Mouse (Mus musculus) monocyte, adult 5-6 weeks (primary cell): ENCODE measurements around the gene Tectb. TPM values are rescaled to one million over a fixed set of nuclear protein-coding genes. Genes with fewer than 3 reads are reported as not detected.
"Not testable (repeated sequence)": the region's sequence is repeated elsewhere in the genome, so short reads cannot be mapped to it uniquely, and the experiment has no call there.

Source experiments
- ATAC-seq: fragments of 153-309, 156-312 bp; replicated peaks from 2 replicates; pipeline ENCODE4 v1.8.0; 2017; ENCODE audit warnings: mild to moderate bottlenecking; ENCODE audit not compliant: low TSS enrichment, insufficient number of reproducible peaks, severe bottlenecking, poor library complexity, low FRiP score
- total RNA-seq: library from RNA; stranded (forward); fragments of 200-1000, 200-491, 200-594 nt; gene quantifications from 3 replicates; pipeline ENCODE4 v1.2.3, GENCODE M21; 2017

The Tectb gene
- not detected in 3 replicates for total RNA-seq

- ATAC-seq: no peak
These were observed at the start of gene Tectb for GRCm38 (mm10) chr19:55180433-55180832. Tectb (plus strand) TSS chr19:55180733.

GRCm38 (mm10) chr19:55131747-55132146 is 48.8 kb upstream of the Tectb start:
- no peak for ATAC-seq

GRCm38 (mm10) chr19:55132476-55132875 is 48.1 kb upstream of the Tectb start:
- no peak for ATAC-seq

GRCm38 (mm10) chr19:55134521-55134920 is 46.0 kb upstream of the Tectb start:
- ATAC-seq: no peak

GRCm38 (mm10) chr19:55135918-55136317 is 44.6 kb upstream of the Tectb start:
- ATAC-seq: no peak

- no peak for ATAC-seq
These were observed 43.7 kb upstream of the Tectb start for GRCm38 (mm10) chr19:55136693-55137427.

- ATAC-seq: no peak
These were observed 42.6 kb upstream of the Tectb start for GRCm38 (mm10) chr19:55137884-55138283.

GRCm38 (mm10) chr19:55138506-55138905 is 42.0 kb upstream of the Tectb start:
- no peak for ATAC-seq

GRCm38 (mm10) chr19:55139301-55139700 is 41.2 kb upstream of the Tectb start:
- no peak for ATAC-seq

GRCm38 (mm10) chr19:55143391-55144300 is 36.9 kb upstream of the Tectb start:
- no peak for ATAC-seq

GRCm38 (mm10) chr19:55144691-55145090 is 35.8 kb upstream of the Tectb start:
- no peak for ATAC-seq

GRCm38 (mm10) chr19:55145136-55145535 is 35.4 kb upstream of the Tectb start:
- no peak for ATAC-seq

GRCm38 (mm10) chr19:55147568-55147967 is 33.0 kb upstream of the Tectb start:
- no peak for ATAC-seq

- ATAC-seq: no peak
These were observed 32.4 kb upstream of the Tectb start for GRCm38 (mm10) chr19:55148109-55148508.

- ATAC-seq: no peak
These were observed 30.9 kb upstream of the Tectb start for GRCm38 (mm10) chr19:55149646-55150045.

- ATAC-seq: not testable (repeated sequence)
These were observed 28.3 kb upstream of the Tectb start for GRCm38 (mm10) chr19:55152274-55152673.

GRCm38 (mm10) chr19:55152983-55153382 is 27.6 kb upstream of the Tectb start:
- ATAC-seq: no peak

GRCm38 (mm10) chr19:55157029-55157428 is 23.5 kb upstream of the Tectb start:
- ATAC-seq: no peak

- no peak for ATAC-seq
These were observed 21.9 kb upstream of the Tectb start for GRCm38 (mm10) chr19:55158606-55159005.

- no peak for ATAC-seq
These were observed 20.7 kb upstream of the Tectb start for GRCm38 (mm10) chr19:55159826-55160225.
